Mouse (Mus musculus): Measurements from ENCODE around the gene Slfn3.
"Not testable (repeated sequence)": the region's sequence is repeated elsewhere in the genome, so short reads cannot be mapped to it uniquely, and the experiment has no call there.

Slfn3 gene

DNA sequence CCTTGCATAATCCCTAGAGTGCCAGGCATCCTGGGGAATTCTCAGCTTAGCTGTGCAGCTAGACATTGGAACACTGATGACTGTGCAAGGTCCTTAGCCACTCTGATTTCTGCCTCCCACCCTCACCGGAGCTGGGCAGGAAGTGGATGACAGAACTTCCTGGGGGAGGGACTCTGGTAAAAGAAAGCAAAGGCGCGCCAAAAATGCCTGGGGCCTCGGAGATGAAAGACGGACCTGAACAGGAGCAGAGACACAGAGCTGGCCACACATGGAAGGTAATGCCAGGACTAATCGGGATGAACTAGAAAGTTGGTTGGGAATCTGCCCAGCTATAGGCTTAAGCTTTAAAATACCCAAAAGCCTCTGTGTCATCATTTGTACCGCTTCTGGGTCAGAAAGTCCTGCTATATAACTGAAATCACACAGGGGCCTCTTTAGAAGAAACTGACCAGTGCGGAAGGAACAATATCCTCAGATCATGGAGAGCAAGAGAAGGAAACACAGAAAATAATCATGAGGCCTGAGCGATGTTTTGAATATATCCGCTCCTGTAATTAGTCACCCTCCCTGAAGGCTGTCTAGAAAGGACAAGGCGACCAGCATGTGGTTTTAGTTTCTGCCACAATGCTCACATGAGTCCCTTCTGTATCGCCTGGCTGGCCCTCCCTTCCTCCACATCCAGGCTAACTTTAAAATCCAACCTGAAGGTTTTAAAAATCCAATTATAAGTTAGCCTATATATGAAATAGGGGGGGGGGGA is at the start of gene Slfn3:
TSS of gene Slfn3 (plus strand) at position 197 of the 760 bp plus-strand sequence.
- no peak for DNase-seq (ENCODE audit: low spot score in 2 of 2)

DNA sequence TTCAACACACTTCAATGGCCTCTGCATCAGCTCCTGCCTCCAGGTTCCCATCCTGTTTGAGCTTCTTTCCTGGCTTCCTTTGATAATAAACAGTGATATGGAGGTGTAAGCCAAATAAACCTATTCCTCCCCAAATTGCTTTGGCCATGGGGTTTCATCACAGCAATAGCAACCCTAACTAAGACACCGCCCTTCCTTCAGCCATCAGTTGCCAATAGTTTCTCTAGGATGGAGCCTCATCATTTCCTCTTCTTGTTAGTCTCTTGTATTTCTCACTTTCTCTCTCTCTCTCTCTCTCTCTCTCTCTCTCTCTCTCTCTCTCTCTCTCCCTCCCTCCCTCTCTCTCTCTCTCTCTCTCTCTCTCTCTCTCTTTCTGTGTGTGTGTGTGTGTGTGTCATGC is 42.2 kb upstream of the Slfn3 start:
- DNase-seq (ENCODE audit: low spot score in 2 of 2): not testable (repeated sequence)

DNA sequence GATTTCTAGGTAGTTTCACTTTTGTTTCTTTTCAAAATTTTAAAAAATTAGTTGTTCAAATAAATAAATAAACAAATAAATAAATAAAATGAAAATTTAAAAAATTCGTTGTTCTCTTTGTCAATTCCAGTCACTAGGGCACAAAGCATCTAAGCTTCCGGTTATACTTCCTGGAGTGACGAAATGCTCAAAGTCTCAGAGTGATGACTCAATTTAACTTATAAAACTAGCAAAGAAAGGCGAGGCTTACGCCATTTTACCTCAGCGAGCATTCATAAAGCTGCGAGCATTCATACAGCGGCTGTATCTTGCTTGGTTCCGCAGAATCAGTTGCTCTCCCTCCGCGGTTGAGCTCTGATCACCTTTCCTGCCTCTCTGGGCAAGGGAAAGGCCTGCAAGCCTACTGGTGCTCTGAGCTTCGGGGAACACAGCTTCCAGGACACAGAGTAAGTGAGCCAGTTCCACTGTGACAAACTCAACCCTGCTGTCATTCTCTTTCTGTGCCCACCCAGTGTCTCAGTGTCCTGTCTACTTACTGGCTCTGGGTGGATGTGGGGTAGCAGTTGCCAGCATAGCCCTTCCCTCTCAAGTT is 16.1 kb upstream of the Slfn3 start, which contains the start of gene Slfn4:
TSS of gene Slfn4 (plus strand) at position 239 of the 592 bp plus-strand sequence.
- no peak for DNase-seq (ENCODE audit: low spot score in 2 of 2)

DNA sequence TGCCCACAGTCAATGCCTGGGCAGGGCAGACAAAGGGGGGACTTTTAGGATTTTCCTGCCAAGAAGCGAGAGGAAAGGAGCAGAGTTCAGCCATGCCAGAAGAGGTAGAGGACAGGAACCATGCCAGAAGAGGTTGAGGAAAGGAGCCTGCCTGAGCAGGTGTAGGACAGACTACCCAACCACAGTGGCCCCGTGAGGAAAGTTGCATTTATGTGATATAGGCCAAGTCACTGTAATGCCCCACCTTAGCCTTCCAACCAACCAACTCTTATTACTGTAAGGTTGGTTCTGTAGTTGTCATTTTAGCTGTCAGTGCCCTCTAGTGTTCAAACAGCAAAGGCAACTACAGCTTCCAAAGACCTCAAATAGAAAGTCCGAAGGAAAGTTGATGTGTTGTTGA is 871 bp downstream of the Slfn3 start:
- no peak for DNase-seq (ENCODE audit: low spot score in 2 of 2)

DNA sequence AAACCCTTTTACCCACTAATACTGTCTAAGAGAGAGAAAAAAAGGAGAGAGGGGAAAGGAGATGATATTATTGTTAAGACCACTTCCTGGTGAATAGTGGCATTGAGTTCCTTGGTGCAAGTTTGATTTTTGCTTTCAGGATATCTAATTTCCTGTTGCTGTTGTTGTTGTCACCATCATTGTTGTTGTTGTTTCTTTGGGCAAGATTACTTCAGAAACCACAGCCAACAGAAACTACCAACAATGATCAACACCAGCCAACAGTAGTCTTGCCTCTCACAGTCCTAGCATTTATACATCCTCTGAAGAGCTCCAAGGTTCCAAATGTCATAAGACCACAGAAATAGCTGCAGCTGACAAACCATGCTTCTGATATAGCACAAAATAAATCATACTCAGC is 13.9 kb downstream of the Slfn3 start:
- no peak for DNase-seq (ENCODE audit: low spot score in 2 of 2)

DNA sequence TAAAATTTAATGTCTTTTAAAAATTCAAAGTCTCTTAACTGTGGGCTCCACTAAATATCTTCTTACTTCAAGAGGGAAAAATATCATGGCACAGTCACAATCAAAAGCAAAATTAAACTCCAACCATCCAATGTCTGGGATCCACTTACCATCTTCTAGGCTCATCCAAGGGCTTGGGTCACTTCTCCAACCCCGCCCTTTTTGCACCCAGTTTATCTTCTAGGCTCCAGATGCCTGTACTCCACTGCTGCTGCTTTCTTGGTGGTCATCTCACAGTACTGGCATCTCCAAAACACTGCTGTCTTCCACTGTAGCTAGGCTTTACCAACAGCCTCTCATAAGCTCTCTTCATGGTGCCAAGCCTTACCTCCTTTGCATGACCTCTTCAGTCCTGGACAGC is 25.0 kb downstream of the Slfn3 start:
- no peak for DNase-seq (ENCODE audit: low spot score in 2 of 2)

DNA sequence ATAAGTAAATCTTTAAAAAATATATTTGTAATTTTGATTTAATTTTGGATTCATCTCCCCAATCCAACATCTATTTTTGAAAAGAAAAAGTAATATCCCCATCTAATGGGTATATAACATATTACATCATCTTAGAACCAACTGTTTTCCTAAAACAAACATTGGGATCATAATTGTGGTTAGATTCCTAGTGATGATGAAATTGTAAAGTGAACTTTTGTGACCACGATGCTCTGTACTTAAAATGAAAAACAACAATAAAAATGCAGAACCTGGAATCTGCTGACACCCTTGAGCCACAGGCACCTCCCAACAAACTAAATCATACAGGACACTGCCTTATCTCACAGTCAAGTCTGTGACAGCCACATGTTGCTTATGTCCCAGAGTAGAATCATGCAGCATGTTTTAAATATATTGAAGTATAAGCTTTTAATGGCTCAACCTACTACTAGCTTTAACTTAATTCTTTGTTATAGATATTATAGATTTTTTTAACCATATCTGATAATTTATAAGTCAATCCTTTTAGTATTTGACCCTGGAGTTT is 30.3 kb downstream of the Slfn3 start:
- no peak for DNase-seq (ENCODE audit: low spot score in 2 of 2)

DNA sequence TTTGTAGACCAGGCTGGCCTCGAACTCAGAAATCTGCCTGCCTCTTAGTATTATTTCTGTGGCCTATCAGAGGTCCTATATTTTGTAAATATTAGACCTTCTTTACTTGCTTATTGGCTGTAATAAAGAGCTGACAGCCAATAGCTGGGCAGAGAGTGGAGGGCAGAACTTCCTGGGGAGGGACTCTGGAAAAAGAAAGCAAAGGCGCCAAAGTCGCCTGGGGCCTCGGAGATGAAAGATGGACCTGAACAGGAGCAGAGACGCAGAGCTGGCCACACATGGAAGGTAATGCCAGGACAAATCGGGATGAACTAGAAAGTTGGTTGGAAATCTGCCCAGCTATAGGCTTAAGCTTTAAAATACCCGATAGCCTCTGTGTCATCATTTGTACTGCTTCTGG is 32.2 kb downstream of the Slfn3 start:
- DNase-seq (ENCODE audit: low spot score in 2 of 2): no peak

DNA sequence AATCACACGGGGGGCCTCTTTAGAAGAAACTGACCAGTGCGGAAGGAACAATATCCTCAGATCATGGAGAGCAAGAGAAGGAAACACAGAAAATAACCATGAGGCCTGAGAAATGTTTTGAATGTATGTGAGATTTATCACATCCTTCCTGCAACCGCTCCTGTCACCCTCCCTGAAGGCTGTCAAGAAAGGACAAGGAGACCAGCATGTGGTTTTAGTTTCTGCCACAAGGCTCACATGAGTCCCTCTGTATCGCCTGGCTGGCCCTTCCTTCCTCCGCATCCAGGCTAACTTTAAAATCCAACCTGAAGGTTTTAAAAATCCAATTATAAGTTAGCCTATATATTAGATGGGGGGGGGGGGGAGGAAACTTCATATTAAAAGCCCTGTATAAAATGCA is 32.7 kb downstream of the Slfn3 start:
- not testable (repeated sequence) for DNase-seq (ENCODE audit: low spot score in 2 of 2)

DNA sequence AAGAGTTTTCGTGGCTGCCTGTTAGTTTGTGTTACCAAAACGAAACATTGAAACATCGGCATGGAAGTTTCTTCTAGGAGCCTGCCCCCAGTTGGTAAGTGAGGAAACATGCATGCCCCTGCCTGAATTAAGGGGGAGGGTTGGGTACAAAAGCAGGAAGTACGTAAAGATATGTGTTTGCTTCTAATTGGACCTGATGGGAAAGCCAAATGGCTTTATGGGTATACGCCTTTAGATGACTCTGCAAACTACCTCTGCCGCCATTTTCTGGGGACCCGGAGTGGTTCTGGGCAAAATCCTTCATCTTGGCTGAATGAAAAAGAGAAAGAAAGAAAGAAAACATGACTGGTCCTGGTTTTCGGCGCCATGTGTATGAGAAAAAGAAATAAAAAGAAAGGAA is 33.1 kb downstream of the Slfn3 start:
- DNase-seq (ENCODE audit: low spot score in 2 of 2): no peak

DNA sequence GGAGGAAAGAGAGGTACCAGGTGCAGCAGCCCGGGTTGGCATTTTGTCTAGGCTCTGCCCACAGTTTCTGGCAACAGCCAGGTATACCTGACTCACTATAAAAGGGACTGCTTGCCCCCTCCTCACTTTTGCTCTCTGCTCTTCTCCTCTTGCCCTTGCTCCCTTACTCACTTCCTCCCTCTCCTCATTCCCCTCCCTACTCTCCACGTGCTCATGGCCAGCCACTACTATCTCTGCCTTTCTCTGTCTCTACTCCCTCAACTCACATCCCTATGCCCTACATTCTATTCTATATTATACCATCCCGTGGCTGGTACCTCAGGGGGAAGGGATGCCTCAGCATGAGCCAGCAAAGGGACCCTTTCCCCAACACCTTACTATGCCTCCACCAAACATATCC is 33.6 kb downstream of the Slfn3 start:
- no peak for DNase-seq (ENCODE audit: low spot score in 2 of 2)

DNA sequence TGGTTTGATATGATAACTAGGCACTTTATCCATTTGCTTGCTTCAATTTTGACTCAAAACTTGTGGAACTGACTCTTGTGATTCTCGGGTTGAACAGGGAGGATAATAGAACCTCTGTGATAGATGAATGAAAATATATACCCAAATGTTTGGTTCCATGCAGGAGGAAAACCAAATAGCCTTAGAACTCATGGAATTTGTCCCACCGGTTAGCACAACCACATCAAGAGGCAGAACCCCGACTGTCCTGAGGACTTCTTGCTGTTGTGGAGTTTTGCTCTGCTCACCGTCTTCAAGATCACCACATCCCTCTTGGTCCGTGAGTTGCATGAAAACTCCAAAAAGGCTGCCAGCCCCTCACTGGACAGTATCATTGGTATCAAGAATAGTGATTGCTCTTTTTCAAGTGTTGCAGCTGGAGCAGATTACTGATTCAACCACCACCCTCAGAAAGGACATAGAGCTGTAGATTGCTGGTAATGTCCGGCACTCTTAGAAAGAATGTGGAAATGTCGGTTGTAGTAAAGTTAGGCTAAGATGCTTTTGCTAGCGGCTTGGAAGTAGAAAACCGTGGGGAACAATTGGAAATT is 34.3 kb downstream of the Slfn3 start:
- DNase-seq (ENCODE audit: low spot score in 2 of 2): no peak

DNA sequence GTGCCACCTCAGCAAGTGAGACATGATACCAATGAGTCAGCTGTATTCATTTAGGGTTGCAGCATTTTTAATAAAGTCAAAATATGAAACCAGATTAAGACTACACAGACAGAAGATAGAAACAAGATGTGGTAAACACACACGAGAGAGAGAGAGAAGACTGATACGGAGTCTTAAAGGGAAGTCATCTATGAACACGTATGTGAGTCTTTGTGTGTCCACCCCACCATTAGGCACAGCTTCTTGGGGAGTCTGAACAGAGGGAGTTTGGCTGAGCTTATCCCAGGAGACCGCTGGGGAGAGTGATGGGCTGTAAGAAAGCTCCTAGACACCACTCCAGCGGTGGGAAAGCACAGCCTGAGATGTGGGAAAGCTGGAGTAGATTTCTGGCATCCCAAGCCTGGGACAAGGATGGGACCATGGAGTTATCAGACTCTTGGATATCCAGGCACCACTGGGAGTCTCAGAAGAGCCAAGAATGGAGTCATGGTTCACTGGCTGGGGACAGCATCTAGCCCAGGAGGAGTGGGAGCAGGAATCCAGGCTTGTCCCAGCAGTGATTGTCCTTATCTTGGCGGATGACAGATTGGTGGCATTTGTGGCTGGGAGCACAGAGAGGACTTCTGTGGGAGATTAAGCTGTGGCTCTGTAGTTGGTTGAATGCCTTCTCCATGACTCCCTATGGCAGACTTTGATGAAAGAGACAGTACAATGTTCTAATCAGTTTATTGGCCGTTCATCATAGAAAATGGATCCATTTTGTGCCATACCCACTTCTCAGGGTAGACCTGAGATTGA is 37.0 kb downstream of the Slfn3 start:
- DNase-seq (ENCODE audit: low spot score in 2 of 2): no peak

DNA sequence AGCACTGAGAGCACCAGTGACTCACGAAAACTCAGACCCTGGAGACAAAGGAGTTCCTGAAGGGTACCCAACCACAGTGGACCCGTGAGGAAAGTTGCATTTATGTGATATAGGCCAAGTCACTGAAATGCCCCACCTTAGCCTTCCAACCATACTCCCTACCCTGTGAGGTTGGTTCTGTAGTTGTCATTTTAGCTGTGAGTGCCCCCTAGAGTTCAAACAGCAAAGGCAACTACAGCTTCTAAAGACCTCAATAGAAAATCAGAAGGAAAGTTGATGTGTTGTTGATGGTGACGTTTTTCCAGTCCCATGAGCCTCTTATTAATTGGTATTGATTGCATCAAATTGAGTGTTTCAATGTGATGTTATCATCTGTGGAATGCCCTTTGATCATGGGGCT is 39.8 kb downstream of the Slfn3 start:
- no peak for DNase-seq (ENCODE audit: low spot score in 2 of 2)

DNA sequence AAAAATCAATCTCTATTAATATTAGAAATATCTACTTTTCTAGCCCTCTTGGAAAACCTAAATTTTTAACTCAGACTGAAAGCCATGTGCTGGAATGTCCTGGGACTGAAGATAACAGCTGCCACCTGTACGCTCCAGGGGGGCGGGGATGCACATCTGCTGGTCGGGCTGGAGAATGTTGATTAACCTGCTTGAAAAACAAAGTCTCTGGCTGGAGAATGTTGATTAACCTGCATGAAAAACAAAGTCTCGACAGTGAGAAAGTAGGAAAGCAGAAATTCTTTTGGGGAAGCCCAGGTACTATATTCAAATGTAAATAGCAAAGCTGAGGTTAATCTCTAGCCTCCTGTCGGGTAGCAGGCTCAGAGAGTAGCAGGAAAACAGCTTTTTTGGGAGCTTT is 42.5 kb downstream of the Slfn3 start:
- DNase-seq (ENCODE audit: low spot score in 2 of 2): not testable (repeated sequence)

DNA sequence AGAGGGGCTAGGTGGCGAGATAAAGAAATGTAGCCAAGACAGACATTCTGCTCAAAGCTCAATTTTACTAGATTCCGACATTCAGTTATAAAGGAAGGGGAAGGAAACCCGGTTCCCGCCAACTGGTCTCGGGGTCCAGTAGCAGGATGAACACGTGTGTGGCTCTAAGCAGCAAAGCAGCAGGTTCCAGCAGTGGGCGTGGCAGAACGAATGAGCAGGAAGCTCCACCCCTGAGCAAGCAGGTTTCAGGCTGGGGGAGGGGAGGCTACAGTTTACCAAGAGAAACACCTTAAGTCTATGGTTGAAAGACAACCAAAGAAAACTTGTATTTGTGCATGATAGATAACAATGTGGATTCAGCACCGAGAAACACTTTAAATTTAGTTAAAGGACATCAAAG is 46.3 kb downstream of the Slfn3 start:
- not testable (repeated sequence) for DNase-seq (ENCODE audit: low spot score in 2 of 2)

DNA sequence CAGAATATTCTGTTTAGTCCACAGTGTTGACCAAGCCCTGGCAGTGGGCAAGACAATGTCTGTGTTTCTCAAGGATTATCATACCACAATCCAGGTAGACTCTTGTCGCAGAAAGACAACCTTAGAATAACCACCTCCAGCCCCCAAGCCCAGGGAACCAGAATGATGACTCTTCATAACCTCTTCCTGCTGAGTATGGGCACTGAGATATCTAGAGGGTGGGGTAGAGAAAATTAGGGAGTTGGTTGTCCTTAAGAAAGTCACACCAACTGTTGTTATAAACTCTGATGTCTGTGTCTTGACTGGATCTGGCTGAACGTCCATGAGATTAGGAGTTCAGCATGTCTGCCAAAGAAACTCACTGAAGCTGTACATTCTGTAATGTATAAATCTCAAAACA is 47.3 kb downstream of the Slfn3 start:
- no peak for DNase-seq (ENCODE audit: low spot score in 2 of 2)

DNA sequence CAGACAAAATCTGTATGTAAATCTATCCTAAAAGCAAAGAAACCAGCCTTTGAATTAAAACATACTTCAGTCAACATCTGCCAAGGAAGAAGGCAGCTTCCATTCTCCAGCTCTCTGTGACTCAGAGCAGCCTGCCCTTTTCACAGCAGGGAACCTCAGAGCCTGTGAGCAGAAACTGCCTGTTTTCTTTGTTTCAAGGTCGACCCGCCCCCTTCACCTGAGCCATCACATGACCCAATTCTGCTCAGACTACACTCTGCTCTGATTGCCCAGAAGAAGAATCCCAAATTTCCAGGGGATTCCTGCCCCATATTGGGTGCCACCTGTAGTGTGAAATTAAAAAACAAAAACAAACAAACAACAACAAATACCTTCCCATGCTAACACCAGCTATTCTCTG is 48.7 kb downstream of the Slfn3 start:
- DNase-seq (ENCODE audit: low spot score in 2 of 2): no peak

DNA sequence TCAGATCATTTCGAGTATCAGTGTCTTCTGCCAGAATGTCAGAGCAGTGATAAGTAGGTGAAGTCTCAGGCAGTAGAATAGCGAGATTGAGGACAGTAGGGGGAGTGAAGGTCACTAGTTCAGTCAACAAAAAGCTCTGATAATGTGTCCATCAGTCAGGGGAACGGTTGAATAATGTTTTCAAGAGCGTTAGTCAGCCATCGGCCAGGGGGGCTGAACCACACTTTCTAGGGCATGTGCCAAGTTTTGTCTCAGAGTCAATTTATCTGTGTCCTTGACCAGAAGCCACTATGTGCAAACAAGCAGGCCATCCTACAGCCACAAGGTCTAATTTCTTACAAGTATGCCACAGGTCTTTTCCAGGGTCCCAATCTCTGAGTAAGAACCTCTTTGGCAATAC is 66.1 kb downstream of the Slfn3 start:
- DNase-seq (ENCODE audit: low spot score in 2 of 2): not testable (repeated sequence)

DNA sequence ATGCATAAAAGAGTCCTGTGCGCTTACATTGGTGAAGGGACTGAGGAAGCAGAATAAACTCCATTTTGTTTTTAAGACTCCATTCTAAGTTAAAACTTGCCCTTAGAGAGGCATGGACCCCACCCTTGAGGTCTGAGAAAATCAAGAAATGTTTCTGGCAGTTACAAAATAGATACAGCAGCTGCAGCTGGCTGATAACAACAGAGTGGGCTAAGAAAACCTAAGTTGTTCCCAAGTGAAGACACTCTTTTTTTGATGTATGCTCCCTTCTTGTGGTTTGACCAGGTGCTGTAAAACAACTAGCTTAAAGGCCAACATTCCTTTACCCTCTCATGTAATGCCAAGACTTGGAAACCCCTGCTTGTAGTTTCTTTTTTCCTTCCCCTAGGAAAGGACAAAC is 71.5 kb downstream of the Slfn3 start:
- no peak for DNase-seq (ENCODE audit: low spot score in 2 of 2)

DNA sequence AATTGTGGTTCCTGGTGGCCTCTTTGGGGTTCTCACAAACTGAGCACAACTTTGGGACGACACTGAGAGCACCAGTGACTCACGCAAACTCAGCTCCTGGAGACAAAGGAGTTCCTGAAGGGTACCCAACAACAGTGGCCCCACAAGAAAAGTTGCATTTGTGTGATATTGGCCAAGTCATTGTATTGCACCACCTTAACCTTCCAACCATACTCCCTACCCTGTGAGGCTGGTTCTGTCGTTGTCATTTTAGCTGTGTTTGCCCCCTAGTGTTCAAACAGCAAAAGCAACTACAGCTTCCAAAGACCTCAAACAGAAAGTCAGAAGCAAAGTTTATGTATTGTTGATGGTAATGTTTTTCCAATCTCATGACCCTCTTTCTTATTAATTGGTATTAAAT is 72.0 kb downstream of the Slfn3 start:
- no peak for DNase-seq (ENCODE audit: low spot score in 2 of 2)
